Mouse (Mus musculus): ENCODE measurements around the gene Atxn7l2. TPM values are rescaled to one million over a fixed set of nuclear protein-coding genes. Genes with fewer than 3 reads are reported as not detected.

The Atxn7l2 gene
- total and polyA plus RNA-seq, 2 experiments, result 0.28 to 2.0 TPM

DNA sequence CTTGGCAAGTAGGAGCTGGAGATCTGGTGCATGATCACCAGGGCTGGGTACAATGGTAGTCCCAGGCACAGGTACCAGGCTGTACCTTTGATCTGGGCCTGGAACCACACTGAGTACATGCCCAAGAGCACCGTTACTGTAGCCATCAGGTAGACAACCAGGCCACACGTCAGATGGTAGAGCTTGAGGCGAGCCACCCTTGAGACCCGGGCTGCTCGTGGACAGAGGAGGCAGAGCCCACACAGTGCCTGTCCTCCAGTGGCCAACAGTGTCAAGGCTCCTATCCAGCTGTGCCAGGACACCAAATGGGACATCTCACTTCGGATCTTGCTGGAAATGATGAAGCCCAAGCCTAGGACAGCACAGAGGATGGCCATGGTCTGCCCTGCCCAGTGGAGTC lies 11.5 kb downstream of the Atxn7l2 start:
- Histone ChIP-seq H3K27me3 (ENCODE audit: control insufficient read depth, insufficient read depth, low read length) (no peaks in the 10 kb centered on the region), H3K4me1 (ENCODE audit: control insufficient read depth, insufficient read depth, low read length) (peaks cover 3% of the 10 kb centered on the region; the same call in 1 of the 2 replicates), H3K79me2 (ENCODE audit: control insufficient read depth, insufficient read depth, low read length) (no peaks in the 10 kb centered on the region), H3K36me3 (ENCODE audit: control insufficient read depth, insufficient read depth, low read length) (no peaks in the 10 kb centered on the region), H3K9ac (ENCODE audit: low read depth, low read length) (no peak overlapping the region), H3K27ac (replicated peaks; ENCODE audit: insufficient read depth, low read depth, low read length) (no peak overlapping the region), H3K4me3 (ENCODE audit: insufficient read depth, low read depth, low read length) (no peak overlapping the region)
- no peak for DNase-seq (ENCODE audit: extremely low read depth, low read depth, low spot score)
- WGBS, result 95% methylated on average over 6 of the region's 6 CpGs
- no peak for TF ChIP-seq POLR2A (IDR thresholded peaks at IDR 0.05; ENCODE audit: extremely low read depth, insufficient read depth, low read length)
- no peak for TF ChIP-seq CTCF (IDR thresholded peaks at IDR 0.05; ENCODE audit: low read depth, low read length)

DNA sequence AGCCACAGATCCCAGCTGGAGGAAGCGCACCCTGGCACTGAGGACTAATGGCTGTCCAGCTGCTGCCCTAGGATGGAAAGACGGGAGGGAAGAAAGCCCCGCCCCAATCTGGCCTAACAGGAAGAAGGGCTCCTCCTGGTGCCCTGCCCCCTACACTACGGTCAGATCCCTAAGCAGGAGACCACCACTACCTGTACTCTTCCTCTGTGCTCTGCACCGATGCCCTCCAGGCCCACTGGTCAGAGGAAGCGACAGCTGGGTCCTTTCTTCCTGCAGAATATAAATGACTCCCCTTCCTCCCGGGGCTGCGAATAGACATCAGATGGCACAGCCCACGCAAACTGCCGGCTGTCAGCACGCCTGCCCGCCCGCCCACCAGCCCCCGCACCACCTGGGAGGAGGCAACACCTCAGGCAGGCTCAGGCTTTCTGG lies 13.7 kb downstream of the Atxn7l2 start:
- no peak for DNase-seq (ENCODE audit: extremely low read depth, low read depth, low spot score)
- H3K79me2 ChIP-seq (ENCODE audit: control insufficient read depth, insufficient read depth, low read length), result no peaks in the 10 kb centered on the region
- H3K9ac ChIP-seq (ENCODE audit: low read depth, low read length), result no peak overlapping the region
- H3K4me1 ChIP-seq (ENCODE audit: control insufficient read depth, insufficient read depth, low read length), result peaks cover 3% of the 10 kb centered on the region; the same call in 1 of the 2 replicates
- 71% methylated on average over 14 of the region's 14 CpGs for WGBS
- no peak for TF ChIP-seq CTCF (IDR thresholded peaks at IDR 0.05; ENCODE audit: low read depth, low read length)
- no peak for TF ChIP-seq POLR2A (IDR thresholded peaks at IDR 0.05; ENCODE audit: extremely low read depth, insufficient read depth, low read length)
- H3K36me3 ChIP-seq (ENCODE audit: control insufficient read depth, insufficient read depth, low read length), result no peaks in the 10 kb centered on the region
- no peak overlapping the region for H3K4me3 ChIP-seq (ENCODE audit: insufficient read depth, low read depth, low read length)
- no peak overlapping the region for H3K27ac ChIP-seq (replicated peaks; ENCODE audit: insufficient read depth, low read depth, low read length)
- no peaks in the 10 kb centered on the region for H3K27me3 ChIP-seq (ENCODE audit: control insufficient read depth, insufficient read depth, low read length)

DNA sequence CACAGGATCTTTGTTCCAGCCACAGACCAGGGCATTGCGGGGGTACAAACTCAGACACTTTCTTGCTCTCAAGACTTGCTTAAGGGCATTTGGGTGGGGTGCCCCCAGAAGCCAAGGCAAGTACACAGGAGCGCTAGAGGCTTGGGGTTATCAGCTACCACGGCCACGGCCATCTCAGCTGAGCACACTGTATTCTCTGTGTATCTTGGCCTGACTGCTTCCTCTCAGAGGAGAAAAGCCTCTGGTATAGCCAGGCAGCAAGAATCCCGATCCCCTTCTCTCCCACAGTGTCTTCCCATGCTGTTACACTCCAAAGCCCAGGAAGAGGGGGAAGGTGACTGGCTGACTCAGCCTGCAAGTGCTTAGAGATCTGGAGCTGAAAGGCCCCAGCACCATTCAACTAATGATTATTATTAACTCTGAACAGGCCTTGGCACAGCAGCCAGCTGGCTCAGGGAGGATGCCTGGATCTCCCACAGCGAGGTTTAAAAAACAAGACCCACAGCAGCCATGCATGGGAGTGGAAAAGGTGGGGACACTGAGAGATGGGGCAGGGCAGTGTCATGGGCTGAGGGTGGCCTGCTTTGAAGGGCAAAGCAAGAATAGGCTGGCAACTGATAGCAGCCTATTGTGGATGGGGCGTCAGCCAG lies 14.7 kb downstream of the Atxn7l2 start:
- H3K4me1 ChIP-seq (ENCODE audit: control insufficient read depth, insufficient read depth, low read length), result peaks cover 2% of the 10 kb centered on the region; the same call in 1 of the 2 replicates
- H3K27me3 ChIP-seq (ENCODE audit: control insufficient read depth, insufficient read depth, low read length), result no peaks in the 10 kb centered on the region
- H3K36me3 ChIP-seq (ENCODE audit: control insufficient read depth, insufficient read depth, low read length), result no peaks in the 10 kb centered on the region
- TF ChIP-seq CTCF (IDR thresholded peaks at IDR 0.05; ENCODE audit: low read depth, low read length) (no peak), POLR2A (IDR thresholded peaks at IDR 0.05; ENCODE audit: extremely low read depth, insufficient read depth, low read length) (no peak)
- 88% methylated on average over 7 of the region's 7 CpGs for WGBS
- H3K79me2 ChIP-seq (ENCODE audit: control insufficient read depth, insufficient read depth, low read length), result no peaks in the 10 kb centered on the region
- H3K4me3 ChIP-seq (ENCODE audit: insufficient read depth, low read depth, low read length), result no peak overlapping the region
- H3K27ac ChIP-seq (replicated peaks; ENCODE audit: insufficient read depth, low read depth, low read length), result no peak overlapping the region
- H3K9ac ChIP-seq (ENCODE audit: low read depth, low read length), result no peak overlapping the region
- no peak for DNase-seq (ENCODE audit: extremely low read depth, low read depth, low spot score)

DNA sequence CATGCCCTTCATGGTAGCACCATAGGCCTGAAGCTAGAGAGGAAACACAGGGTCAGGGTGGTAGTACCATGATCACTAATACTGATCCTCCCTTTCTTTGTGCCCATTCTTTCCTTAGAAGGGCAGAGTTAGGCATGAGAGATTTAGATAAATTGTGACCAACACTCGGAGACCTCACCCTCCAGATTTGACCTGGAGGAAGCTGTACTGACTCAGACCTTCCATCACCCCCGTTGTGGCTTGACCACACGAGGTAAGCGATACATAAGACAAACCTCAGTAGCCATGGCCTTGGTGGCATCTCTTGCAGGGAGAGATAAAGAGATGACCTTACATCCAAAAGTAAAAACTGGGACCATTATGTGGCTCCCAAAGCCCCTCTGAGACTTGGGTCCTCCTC lies 15.4 kb downstream of the Atxn7l2 start:
- Histone ChIP-seq H3K4me1 (ENCODE audit: control insufficient read depth, insufficient read depth, low read length) (peaks cover 2% of the 10 kb centered on the region; the same call in 1 of the 2 replicates), H3K36me3 (ENCODE audit: control insufficient read depth, insufficient read depth, low read length) (no peaks in the 10 kb centered on the region), H3K4me3 (ENCODE audit: insufficient read depth, low read depth, low read length) (no peak overlapping the region), H3K27me3 (ENCODE audit: control insufficient read depth, insufficient read depth, low read length) (no peaks in the 10 kb centered on the region), H3K9ac (ENCODE audit: low read depth, low read length) (no peak overlapping the region), H3K27ac (replicated peaks; ENCODE audit: insufficient read depth, low read depth, low read length) (no peak overlapping the region), H3K79me2 (ENCODE audit: control insufficient read depth, insufficient read depth, low read length) (no peaks in the 10 kb centered on the region)
- 88% methylated on average over 4 of the region's 4 CpGs for WGBS
- TF ChIP-seq CTCF (IDR thresholded peaks at IDR 0.05; ENCODE audit: low read depth, low read length), result no peak
- no peak for DNase-seq (ENCODE audit: extremely low read depth, low read depth, low spot score)

DNA sequence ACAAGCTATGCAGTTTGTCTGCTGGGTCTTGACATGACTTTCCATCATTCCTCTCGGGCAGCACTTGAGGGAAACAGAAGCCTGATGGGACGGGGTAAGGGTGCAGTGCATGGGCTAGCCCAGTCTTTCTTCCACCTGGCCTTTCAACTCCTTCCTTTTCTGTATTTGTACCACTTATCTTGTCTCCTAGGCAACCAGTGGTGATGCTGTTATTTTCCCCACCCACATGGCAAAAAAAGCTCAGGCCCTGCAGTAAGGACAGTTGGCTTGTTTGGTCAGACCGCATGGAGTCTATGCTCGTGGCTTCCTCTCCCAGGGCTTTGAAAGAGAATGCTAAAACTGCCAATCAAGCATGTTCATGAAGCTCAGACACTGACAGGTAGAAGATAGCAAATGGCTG lies 17.0 kb downstream of the Atxn7l2 start:
- Histone ChIP-seq H3K9ac (ENCODE audit: low read depth, low read length) (no peak overlapping the region), H3K4me3 (ENCODE audit: insufficient read depth, low read depth, low read length) (no peak overlapping the region), H3K4me1 (ENCODE audit: control insufficient read depth, insufficient read depth, low read length) (no peaks in the 10 kb centered on the region; the same call in 1 of the 2 replicates), H3K79me2 (ENCODE audit: control insufficient read depth, insufficient read depth, low read length) (no peaks in the 10 kb centered on the region), H3K36me3 (ENCODE audit: control insufficient read depth, insufficient read depth, low read length) (no peaks in the 10 kb centered on the region), H3K27me3 (ENCODE audit: control insufficient read depth, insufficient read depth, low read length) (no peaks in the 10 kb centered on the region), H3K27ac (replicated peaks; ENCODE audit: insufficient read depth, low read depth, low read length) (no peak overlapping the region)
- no peak for DNase-seq (ENCODE audit: extremely low read depth, low read depth, low spot score)
- TF ChIP-seq CTCF (IDR thresholded peaks at IDR 0.05; ENCODE audit: low read depth, low read length), result no peak
- TF ChIP-seq POLR2A (IDR thresholded peaks at IDR 0.05; ENCODE audit: extremely low read depth, insufficient read depth, low read length), result no peak
- 79% methylated on average over 4 of the region's 4 CpGs for WGBS

DNA sequence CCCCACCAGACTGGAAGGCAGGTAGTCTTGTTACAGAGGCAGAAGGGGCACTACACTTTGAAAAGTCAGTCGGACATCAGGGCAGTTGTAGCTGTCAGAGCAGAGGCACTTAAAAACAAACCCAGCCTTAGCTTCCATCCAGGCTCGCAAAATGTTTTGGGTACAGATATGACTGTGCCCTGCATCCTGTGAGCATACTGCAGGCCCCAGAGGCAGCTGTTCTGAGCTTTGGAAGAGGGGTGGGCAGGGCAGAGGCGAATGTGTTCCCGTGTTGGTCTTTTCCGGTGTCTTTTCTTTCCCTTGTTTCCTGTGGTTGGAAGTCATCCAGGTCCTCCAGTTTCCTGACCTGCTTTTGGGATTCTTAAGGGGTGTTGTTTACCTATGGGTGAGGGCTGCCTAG lies 20.8 kb downstream of the Atxn7l2 start:
- H3K27me3 ChIP-seq (ENCODE audit: control insufficient read depth, insufficient read depth, low read length), result no peaks in the 10 kb centered on the region
- peaks cover 5% of the 10 kb centered on the region for H3K4me1 ChIP-seq (ENCODE audit: control insufficient read depth, insufficient read depth, low read length)
- H3K4me3 ChIP-seq (ENCODE audit: insufficient read depth, low read depth, low read length), result no peak overlapping the region
- no peak for DNase-seq (ENCODE audit: extremely low read depth, low read depth, low spot score)
- no peaks in the 10 kb centered on the region for H3K36me3 ChIP-seq (ENCODE audit: control insufficient read depth, insufficient read depth, low read length)
- no peak overlapping the region for H3K27ac ChIP-seq (replicated peaks; ENCODE audit: insufficient read depth, low read depth, low read length)
- TF ChIP-seq CTCF (IDR thresholded peaks at IDR 0.05; ENCODE audit: low read depth, low read length), result no peak
- no peak for TF ChIP-seq POLR2A (IDR thresholded peaks at IDR 0.05; ENCODE audit: extremely low read depth, insufficient read depth, low read length)
- no peak overlapping the region for H3K9ac ChIP-seq (ENCODE audit: low read depth, low read length)
- WGBS, result 60% methylated on average over 5 of the region's 5 CpGs
- H3K79me2 ChIP-seq (ENCODE audit: control insufficient read depth, insufficient read depth, low read length), result no peaks in the 10 kb centered on the region
